ENCODE assay signal across 8 mouse cellular contexts in genomic region chr19:11770205-11770892, GRCm38 (mm10). TPM values are rescaled to one million over a fixed set of nuclear protein-coding genes. Genes with fewer than 3 reads are reported as not detected.
DNase-seq lines count a peak whose midpoint lies in the region; ATAC-seq and TF ChIP-seq lines count a peak whose summit lies in the region.

Gene Mrpl16 (plus strand): TSS chr19:11770391.

- peak; percentile 69 for DNase-seq in G1E (ENCODE audit: low spot score)
- peak; percentile 83 to 92 for DNase-seq in cerebellum, adult 18-20 months
- DNase-seq in heart, postnatal 36 days = peak; percentile 88 to 89
- DNase-seq in layer of hippocampus, adult 2 months (ENCODE audit: low spot score in 2 of 2) = peak; percentile 79 to 87
- DNase-seq in lung, embryonic 14.5 days = peak; percentile 97
- peak; percentile 86 for DNase-seq in thymus, adult 2 months

- ATAC-seq in G1E (ENCODE audit: extremely low read depth, insufficient number of reproducible peaks, low FRiP score, poor library complexity, severe bottlenecking) = peak; percentile 48
- ATAC-seq in forebrain, embryonic 16.5 days = peak; percentile 91
- peak; percentile 91 for ATAC-seq in lung, embryonic 14.5 days (ENCODE audit: insufficient read depth)

- H3K9me3 ChIP-seq in G1E (replicated peaks) = no peaks in the 10 kb centered on the region
- H3K9me3 ChIP-seq in forebrain, embryonic 16.5 days (ENCODE audit: control insufficient read depth, low read length) = no peaks in the 10 kb centered on the region
- H3K9me3 ChIP-seq in lung, embryonic 14.5 days (ENCODE audit: low read depth, low read length) = no peaks in the 10 kb centered on the region

- peak within 1 kb of the TSS; percentile 71 for H3K9ac ChIP-seq in forebrain, embryonic 16.5 days (replicated peaks; ENCODE audit: low read depth, low read length)
- H3K9ac ChIP-seq in lung, embryonic 14.5 days = peak within 1 kb of the TSS; percentile 64

- peak within 1 kb of the TSS; percentile 28 for H3K27ac ChIP-seq in forebrain, embryonic 16.5 days (ENCODE audit: low read length)
- peak within 1 kb of the TSS; percentile 84 for H3K27ac ChIP-seq in layer of hippocampus, adult 2 months
- peak within 1 kb of the TSS; percentile 43 for H3K27ac ChIP-seq in lung, embryonic 14.5 days (ENCODE audit: low read depth)
- H3K27ac ChIP-seq in olfactory bulb, adult 2 months (ENCODE audit: insufficient read depth, low read depth, low read length) = no peak within 1 kb of the TSS
- H3K27ac ChIP-seq in thymus, adult 2 months (ENCODE audit: control insufficient read depth, insufficient read depth, low read length) = no peak within 1 kb of the TSS

- TF ChIP-seq POLR2A in olfactory bulb, adult 2 months (IDR thresholded peaks at IDR 0.05; ENCODE audit: insufficient read depth, low read depth, low read length) = peak; percentile 52; the same call in 1 of the 2 replicates
- no peak for TF ChIP-seq POLR2A in thymus, adult 2 months (IDR thresholded peaks at IDR 0.05; ENCODE audit: control insufficient read depth, extremely low read depth, insufficient read depth, low read length, poor library complexity)

- peaks cover 4% of the 10 kb centered on the region; the same call in 1 of the 2 replicates for H3K27me3 ChIP-seq in G1E (ENCODE audit: insufficient read depth, low read length)
- H3K27me3 ChIP-seq in forebrain, embryonic 16.5 days (replicated peaks; ENCODE audit: control insufficient read depth, insufficient read depth, low read length) = no peaks in the 10 kb centered on the region
- H3K27me3 ChIP-seq in lung, embryonic 14.5 days (ENCODE audit: insufficient read depth, low read length) = no peaks in the 10 kb centered on the region
- H3K27me3 ChIP-seq in thymus, adult 2 months (ENCODE audit: control insufficient read depth, insufficient read depth, low read length) = no peaks in the 10 kb centered on the region

- H3K4me3 ChIP-seq in G1E (ENCODE audit: low read depth, low read length) = peak within 1 kb of the TSS; percentile 75
- H3K4me3 ChIP-seq in forebrain, embryonic 16.5 days (replicated peaks; ENCODE audit: low read length) = peak within 1 kb of the TSS; percentile 75
- H3K4me3 ChIP-seq in layer of hippocampus, adult 2 months = peak within 1 kb of the TSS; percentile 63
- H3K4me3 ChIP-seq in lung, embryonic 14.5 days (ENCODE audit: low read depth, low read length) = peak within 1 kb of the TSS; percentile 55
- peak within 1 kb of the TSS; percentile 77 for H3K4me3 ChIP-seq in olfactory bulb, adult 2 months (ENCODE audit: insufficient read depth, low read depth, low read length)
- H3K4me3 ChIP-seq in thymus, adult 2 months (ENCODE audit: control insufficient read depth, insufficient read depth, low read length) = peak within 1 kb of the TSS; percentile 55

- H3K4me1 ChIP-seq in G1E (ENCODE audit: insufficient read depth, low read depth, low read length) = peaks cover 40% of the 10 kb centered on the region
- H3K4me1 ChIP-seq in forebrain, embryonic 16.5 days (replicated peaks; ENCODE audit: control insufficient read depth, insufficient read depth, low read length) = peaks cover 10% of the 10 kb centered on the region
- no peaks in the 10 kb centered on the region for H3K4me1 ChIP-seq in lung, embryonic 14.5 days (ENCODE audit: insufficient read depth)
- no peaks in the 10 kb centered on the region for H3K4me1 ChIP-seq in olfactory bulb, adult 2 months (ENCODE audit: control insufficient read depth, insufficient read depth, low read length)
- H3K4me1 ChIP-seq in thymus, adult 2 months (replicated peaks; ENCODE audit: control insufficient read depth, insufficient read depth, low read length) = no peaks in the 10 kb centered on the region

- intact Hi-C loops in heart, postnatal 36 days (cut with DNase I) = loop anchor here (2.0 to 10.0 kb wide), 2 partner anchors 140 to 1246 kb away; partner anchors contain the start of genes Cpsf7 and Sdhaf2

- H3K4me2 ChIP-seq in forebrain, embryonic 16.5 days (ENCODE audit: low read length) = peak within 1 kb of the TSS; percentile 89
- H3K4me2 ChIP-seq in lung, embryonic 14.5 days = peak within 1 kb of the TSS; percentile 63

- TF ChIP-seq CTCF in G1E (IDR thresholded peaks at IDR 0.05; ENCODE audit: low read depth, low read length) = no peak
- TF ChIP-seq CTCF in layer of hippocampus, adult 2 months (conservative IDR thresholded peaks at IDR 0.05) = no peak
- no peak for TF ChIP-seq CTCF in lung, embryonic 14.5 days (IDR thresholded peaks at IDR 0.05; ENCODE audit: low read depth)
- no peak for TF ChIP-seq CTCF in olfactory bulb, adult 2 months (IDR thresholded peaks at IDR 0.05; ENCODE audit: insufficient read depth, low read depth, low read length)
- TF ChIP-seq CTCF in thymus, adult 2 months (IDR thresholded peaks at IDR 0.05; ENCODE audit: borderline replicate concordance, control insufficient read depth, extremely low read depth, insufficient read depth, low read length, poor library complexity) = no peak

- H3K36me3 ChIP-seq in G1E (replicated peaks) = peaks cover 36% of the 10 kb centered on the region
- peaks cover 10% of the 10 kb centered on the region for H3K36me3 ChIP-seq in forebrain, embryonic 16.5 days (ENCODE audit: control insufficient read depth, insufficient read depth)
- H3K36me3 ChIP-seq in lung, embryonic 14.5 days (ENCODE audit: insufficient read depth) = peaks cover 20% of the 10 kb centered on the region
- peaks cover 12% of the 10 kb centered on the region; the same call in 1 of the 2 replicates for H3K36me3 ChIP-seq in thymus, adult 2 months (ENCODE audit: control insufficient read depth, insufficient read depth, low read length)

- WGBS in forebrain, embryonic 16.5 days = under 1% methylated on average over 30 of the region's 30 CpGs
- WGBS in lung, embryonic 14.5 days = under 1% methylated on average over 30 of the region's 30 CpGs
- WGBS in olfactory bulb, adult 2 months = under 1% methylated on average over 30 of the region's 30 CpGs
- under 1% methylated on average over 30 of the region's 30 CpGs for WGBS in thymus, adult 2 months

RNA-seq across cellular contexts. Expression of gene Mrpl16, which starts in this region (rescaled TPM):
- 42.2 and 53.1 TPM in 2 replicates for total RNA-seq in G1E (2014; fragmentation: Nextera tagmentation)
- 68.5 and 91.4 TPM in 2 replicates for total RNA-seq in G1E (2017)
- 10.1 and 27.1 TPM in 2 replicates for polyA plus RNA-seq in G1E (2012)
- polyA plus RNA-seq in forebrain, embryonic 16.5 days (2015; fragmentation: Nextera tagmentation; extraction: Ambion mirVana) = 39.7 and 42.4 TPM in 2 replicates
- total RNA-seq in heart, postnatal 36 days (2021) = 100 to 1,000 TPM; 102 to 104 TPM
- total RNA-seq in layer of hippocampus, adult 2 months (2021) = 10 to 100 TPM; 31.2 to 34.6 TPM
- 51.0 and 56.9 TPM in 2 replicates for polyA plus RNA-seq in lung, embryonic 14.5 days (2014; fragmentation: Nextera tagmentation; extraction: Ambion mirVana)
- not detected in 2 replicates for polyA plus RNA-seq in olfactory bulb, adult 2 months (2012; ENCODE audit: insufficient read depth, insufficient read length, low replicate concordance, missing spikeins)
- 8.9 and 10.6 TPM in 2 replicates for polyA plus RNA-seq in thymus, adult 2 months (2012; rRNA removed)

Comparison
In these comparisons a context has a peak if more than half of its experiments do, and no peak if none do; other contexts are left out.
1. H3K27ac ChIP-seq: peak in forebrain, embryonic 16.5 days (single experiment), layer of hippocampus, adult 2 months (single experiment) and lung, embryonic 14.5 days (single experiment); none in olfactory bulb, adult 2 months (single experiment) and thymus, adult 2 months (single experiment).
2. Peak in every context shown above with its lines, with median percentiles within 50 percentile points of each other: ATAC-seq, DNase-seq and H3K4me3 ChIP-seq.